Mouse (Mus musculus): ENCODE results near the gene Nr1d2. TPM values are rescaled to one million over a fixed set of nuclear protein-coding genes. Genes with fewer than 3 reads are reported as not detected.
"Not testable (repeated sequence)": the region's sequence is repeated elsewhere in the genome, so short reads cannot be mapped to it uniquely, and the experiment has no call there.

Gene Nr1d2
- total RNA-seq (2021) = 10 to 100 TPM; 48.1 to 57.4 TPM
- long read RNA-seq, experiment 1, full-length matches to known transcripts = 19 of 28 reads
- long read RNA-seq, experiment 1, partial matches to known transcripts = 0 of 28 reads
- long read RNA-seq, experiment 1, other reads (novel, unspliced or antisense) = 9 of 28 reads
- long read RNA-seq, experiment 2, full-length matches to known transcripts = 15 of 37 reads
- long read RNA-seq, experiment 2, partial matches to known transcripts = 2 of 37 reads
- long read RNA-seq, experiment 2, other reads (novel, unspliced or antisense) = 20 of 37 reads

- peak; percentile 95 to 97 for DNase-seq (ENCODE audit: low spot score in 2 of 2)
These were observed at the start of gene Nr1d2 for GRCm38 (mm10) chr14:18238750-18239731. Nr1d2 (minus strand) TSS chr14:18239127.

GRCm38 (mm10) chr14:18287391-18287790 lies 48.5 kb upstream of the Nr1d2 start:
- no peak for DNase-seq (ENCODE audit: low spot score in 2 of 2)

GRCm38 (mm10) chr14:18286441-18286840 lies 47.5 kb upstream of the Nr1d2 start:
- no peak for DNase-seq (ENCODE audit: low spot score in 2 of 2)

- DNase-seq (ENCODE audit: low spot score in 2 of 2) = no peak
These were observed 46.5 kb upstream of the Nr1d2 start for GRCm38 (mm10) chr14:18285476-18285875.

GRCm38 (mm10) chr14:18284581-18284980 lies 45.7 kb upstream of the Nr1d2 start:
- DNase-seq (ENCODE audit: low spot score in 2 of 2) = no peak

GRCm38 (mm10) chr14:18280375-18280774 lies 41.4 kb upstream of the Nr1d2 start:
- DNase-seq (ENCODE audit: low spot score in 2 of 2) = no peak

- DNase-seq (ENCODE audit: low spot score in 2 of 2) = no peak
These were observed 35.6 kb upstream of the Nr1d2 start for GRCm38 (mm10) chr14:18274526-18274925.

GRCm38 (mm10) chr14:18271666-18272065 lies 32.7 kb upstream of the Nr1d2 start:
- no peak for DNase-seq (ENCODE audit: low spot score in 2 of 2)

GRCm38 (mm10) chr14:18270529-18271441 lies 31.9 kb upstream of the Nr1d2 start, which contains the start of the genes Nkiras1 and Rpl15:
Nkiras1 (plus strand) TSS chr14:18271136.
Rpl15 (minus strand) TSS chr14:18271391.
- peak; percentile 91 to 94 for DNase-seq (ENCODE audit: low spot score in 2 of 2)

- not testable (repeated sequence) for DNase-seq (ENCODE audit: low spot score in 2 of 2)
These were observed 31.1 kb upstream of the Nr1d2 start for GRCm38 (mm10) chr14:18269947-18270528.

GRCm38 (mm10) chr14:18263427-18263826 lies 24.5 kb upstream of the Nr1d2 start:
- peak in 1 of 2 experiments; percentile 40 for DNase-seq (ENCODE audit: low spot score in 2 of 2)

GRCm38 (mm10) chr14:18261203-18261602 lies 22.3 kb upstream of the Nr1d2 start:
- DNase-seq (ENCODE audit: low spot score in 2 of 2) = no peak

- DNase-seq (ENCODE audit: low spot score in 2 of 2) = no peak
These were observed 3.8 kb upstream of the Nr1d2 start for GRCm38 (mm10) chr14:18242638-18243130.

- no peak for DNase-seq (ENCODE audit: low spot score in 2 of 2)
These were observed 2.9 kb upstream of the Nr1d2 start for GRCm38 (mm10) chr14:18241786-18242185.

GRCm38 (mm10) chr14:18240132-18240531 lies 1.2 kb upstream of the Nr1d2 start:
- no peak for DNase-seq (ENCODE audit: low spot score in 2 of 2)

- peak; percentile 97 to 98 for DNase-seq (ENCODE audit: low spot score in 2 of 2)
These were observed 687 bp downstream of the Nr1d2 start for GRCm38 (mm10) chr14:18238131-18238749.

- DNase-seq (ENCODE audit: low spot score in 2 of 2) = no peak
These were observed 1.5 kb downstream of the Nr1d2 start for GRCm38 (mm10) chr14:18237381-18237780.

GRCm38 (mm10) chr14:18236496-18237235 lies 2.3 kb downstream of the Nr1d2 start:
- not testable (repeated sequence) for DNase-seq (ENCODE audit: low spot score in 2 of 2)
